Mouse (Mus musculus): ENCODE measurements around the gene Zbtb1. TPM values are rescaled to one million over a fixed set of nuclear protein-coding genes. Genes with fewer than 3 reads are reported as not detected.

The Zbtb1 gene
- total RNA-seq (2023): 1 to 10 TPM; 5.4 to 6.5 TPM

DNA sequence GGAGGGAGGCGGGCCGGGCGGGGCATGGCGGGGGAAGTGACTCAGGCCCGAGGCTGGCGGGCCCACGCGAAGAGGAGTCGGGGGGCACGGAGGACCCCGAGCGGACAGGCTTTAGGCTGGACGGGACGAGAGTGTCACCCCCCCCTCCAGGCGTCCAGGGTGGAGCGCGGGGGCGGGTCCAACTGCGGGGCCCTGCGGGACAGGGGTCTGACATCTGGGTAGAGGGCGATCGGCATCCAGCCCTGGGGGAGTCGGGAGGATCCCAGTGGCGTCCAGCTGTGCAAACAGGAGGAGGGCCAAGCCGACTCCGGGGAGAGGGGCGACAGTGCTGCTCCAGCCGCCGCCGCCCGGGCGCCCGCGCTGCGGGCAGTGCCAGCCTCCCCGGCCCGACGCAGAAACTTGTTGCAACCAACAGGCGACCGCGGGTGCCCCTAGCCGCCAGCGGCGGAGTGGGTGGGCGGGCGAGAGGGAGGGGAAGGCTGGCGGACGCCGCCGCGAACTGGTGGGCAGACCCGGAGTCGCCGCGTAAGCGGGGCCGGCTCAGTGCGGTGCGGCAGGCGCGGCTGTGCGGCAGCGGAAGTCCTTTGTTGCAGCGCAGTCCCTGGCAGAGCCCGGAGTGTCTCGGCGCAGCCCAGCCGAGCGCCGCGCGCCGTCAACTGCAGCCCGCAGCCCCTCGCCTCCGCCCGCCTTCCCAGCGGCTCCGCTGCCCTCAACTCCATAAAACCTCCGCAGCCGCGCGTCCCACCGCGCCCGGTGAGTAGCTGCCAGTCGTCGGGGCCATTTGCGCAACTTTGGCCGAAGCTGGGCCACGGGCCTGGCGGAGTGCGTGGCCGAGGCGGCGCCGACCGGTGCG lies at the start of gene Zbtb1:
Zbtb1 (plus strand) TSS at position 289 of the 853 bp plus-strand sequence.

DNA sequence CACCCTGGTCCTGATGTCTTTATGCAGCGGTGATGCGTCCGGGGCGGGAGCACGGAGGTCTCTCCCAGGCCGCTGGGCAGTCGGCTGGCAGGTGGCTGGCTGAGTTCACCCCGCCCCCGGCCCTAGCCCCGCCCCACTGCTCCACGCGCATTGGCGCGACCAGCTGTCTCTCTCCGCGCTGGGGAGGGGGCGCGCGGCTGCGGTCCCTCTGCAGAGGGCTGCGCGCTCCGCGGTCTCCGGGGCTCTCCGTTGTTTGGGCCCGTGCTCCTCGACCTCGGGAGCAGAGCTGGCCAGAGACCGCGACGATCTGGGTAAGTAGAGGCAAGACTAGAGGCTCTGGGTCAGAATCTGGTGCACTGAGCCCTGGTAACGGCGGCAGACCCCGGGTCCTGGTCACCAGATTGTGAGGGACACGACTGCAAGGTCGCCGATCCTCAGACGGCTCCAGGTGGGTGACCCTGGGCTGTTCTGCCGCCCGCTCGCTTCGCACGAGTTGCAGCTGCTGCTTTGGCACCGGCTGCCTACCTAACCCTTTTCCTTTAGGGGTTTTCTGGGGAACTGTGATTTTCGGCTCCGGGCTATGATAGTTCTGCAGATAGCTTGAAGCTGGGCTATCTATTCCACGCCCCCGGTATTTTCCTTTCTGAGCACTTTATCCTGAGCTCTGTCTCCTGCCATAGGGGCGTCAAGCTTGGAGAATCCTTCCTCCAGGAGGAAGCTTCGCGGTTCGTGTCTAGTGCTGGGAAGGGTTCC lies 45.2 kb upstream of the Zbtb1 start, which contains the start of gene Akap5:
Akap5 (plus strand) TSS at position 213 of the 753 bp plus-strand sequence.

DNA sequence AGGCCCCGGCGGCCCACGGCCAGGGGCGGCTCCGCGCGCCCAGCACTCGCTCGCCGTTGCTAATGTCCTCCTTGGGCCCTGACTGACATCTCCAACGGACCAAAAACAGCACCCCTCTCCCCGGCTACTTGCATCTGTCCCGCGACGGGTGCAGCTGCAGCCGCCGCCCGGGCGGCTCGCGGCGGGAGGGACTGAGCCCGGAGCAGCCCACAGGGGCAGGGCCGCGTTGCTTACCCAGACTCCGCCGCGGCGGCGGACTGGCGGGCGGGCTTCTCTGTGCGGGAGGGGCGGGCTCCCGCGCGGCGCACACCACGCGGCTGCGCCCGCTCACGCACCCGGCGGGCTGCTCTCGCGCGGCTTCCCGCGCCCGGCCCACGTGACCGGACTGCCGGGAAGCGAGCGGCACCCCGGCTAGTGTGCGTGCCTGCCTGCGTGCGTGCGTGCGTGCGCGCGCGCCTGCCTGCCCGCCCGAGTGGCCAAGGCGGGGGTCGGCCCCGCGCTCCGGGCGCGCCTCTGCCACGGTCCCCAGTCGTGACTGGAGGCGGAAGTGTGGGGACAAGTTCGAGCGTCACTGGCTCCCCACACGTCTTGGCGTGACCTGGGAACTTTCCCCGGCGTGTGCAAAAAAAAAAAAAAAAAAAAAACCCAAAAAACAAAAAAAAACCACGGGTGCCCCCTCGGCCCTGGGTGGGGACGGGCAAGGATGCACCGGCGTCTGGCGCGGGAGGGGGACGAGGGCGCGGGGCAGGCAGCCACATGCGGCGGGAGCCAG lies 674 bp upstream of the Zbtb1 start, which contains the start of gene Zbtb25:
Zbtb25 (minus strand) TSS at position 397 of the 772 bp plus-strand sequence.

DNA sequence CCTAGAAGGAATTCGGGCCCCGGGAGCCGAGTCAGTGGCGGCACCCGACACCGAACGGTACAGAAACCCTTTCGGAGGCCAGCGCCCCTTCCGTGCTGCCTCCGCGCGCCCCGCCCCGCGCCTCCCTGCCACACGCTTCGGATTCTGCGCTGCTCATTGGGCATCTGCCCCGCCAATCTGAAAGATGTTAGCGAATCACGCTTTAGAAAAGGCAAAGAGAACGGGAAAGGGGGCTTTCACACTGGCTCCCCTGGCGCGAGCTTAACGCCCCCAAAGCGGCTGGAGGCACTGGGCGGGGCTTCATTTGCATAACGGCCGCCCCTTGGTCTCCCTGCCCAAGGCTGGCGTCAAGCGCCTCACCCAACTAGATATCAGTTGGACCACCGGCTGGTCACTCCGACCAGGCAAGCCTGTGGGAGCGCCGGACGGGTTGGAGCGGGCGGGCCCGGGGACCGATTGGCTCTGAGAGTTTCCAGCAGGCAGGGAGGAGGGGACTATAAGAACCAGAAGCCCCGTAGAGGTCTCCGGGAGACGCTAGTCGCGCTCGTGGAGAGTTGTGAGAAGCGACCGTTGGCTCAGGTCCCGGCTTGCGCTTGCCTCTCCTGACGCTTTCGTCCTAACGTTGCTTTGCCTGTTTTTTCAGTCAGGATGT lies 33.9 kb downstream of the Zbtb1 start, which contains the start of gene Hspa2:
Hspa2 (plus strand) TSS at position 291 of the 652 bp plus-strand sequence.

DNA sequence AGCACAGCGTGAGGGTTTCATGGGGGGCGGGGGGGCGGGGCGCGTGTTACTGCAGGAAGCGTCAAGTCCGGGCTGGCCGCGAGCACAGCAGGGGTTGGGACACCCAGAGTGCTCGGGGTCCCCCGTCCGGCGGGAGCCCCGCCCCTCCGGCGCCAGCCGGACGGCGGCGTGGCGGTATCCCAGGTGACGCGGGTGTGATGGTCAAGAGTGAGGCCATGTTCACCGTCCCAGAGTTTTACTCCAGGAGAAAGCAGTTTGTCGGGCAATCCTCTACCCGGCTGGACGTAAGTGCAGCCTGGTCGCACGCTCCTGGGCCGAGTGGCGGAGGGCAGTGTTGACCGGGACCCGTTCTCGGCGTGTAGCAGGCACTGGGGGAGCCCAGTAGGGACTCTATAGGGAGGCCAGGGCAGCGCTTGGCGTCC lies 47.4 kb downstream of the Zbtb1 start, which contains the start of gene Ppp1r36:
Ppp1r36 (plus strand) TSS at position 106 of the 422 bp plus-strand sequence.

Other genes starting within 250 kb of the Zbtb1 start
- not detected for gene Esr2, start 193.0 kb upstream of the Zbtb1 start, total RNA-seq (2023)
- gene Tex21, start 123.5 kb upstream of the Zbtb1 start, total RNA-seq (2023): not detected
- gene Mthfd1, start 115.0 kb upstream of the Zbtb1 start, total RNA-seq (2023): 10 to 100 TPM; 17.2 to 18.9 TPM
- under 1 TPM; 0.24 to 0.47 TPM for gene Akap5, start 45.4 kb upstream of the Zbtb1 start, total RNA-seq (2023)
- gene Zbtb25, start 664 bp upstream of the Zbtb1 start, total RNA-seq (2023): 1 to 10 TPM; 6.3 to 7.2 TPM
- gene Hspa2, start 33.9 kb downstream of the Zbtb1 start, total RNA-seq (2023): 1 to 10 TPM; 5.8 to 6.6 TPM
- gene Ppp1r36, start 47.3 kb downstream of the Zbtb1 start, total RNA-seq (2023): under 1 TPM in 1 of 2 experiments, not detected in 1; 0.22 TPM
- 100 to 1,000 TPM; 109 to 113 TPM for gene Plekhg3, start 160.6 kb downstream of the Zbtb1 start, total RNA-seq (2023)